ENCODE assay signal across 16 mouse cellular contexts in genomic region chr1:167374942-167375341, GRCm38 (mm10). TPM values are rescaled to one million over a fixed set of nuclear protein-coding genes. Genes with fewer than 3 reads are reported as not detected.
DNase-seq lines count a peak whose midpoint lies in the region; ATAC-seq and TF ChIP-seq lines count a peak whose summit lies in the region.
"Had no signal": no experiment of that assay in that cellular context is flagged by ENCODE, and none has a peak within 500 bp of the region (broad histone marks: within the 10 kb centered on the region; RNA-seq: fewer than 3 reads in every experiment).

No protein-coding gene starts in this region.

- H3K79me2 ChIP-seq in liver, adult 2 months (ENCODE audit: control insufficient read depth, insufficient read depth, low read length) = no peaks in the 10 kb centered on the region

- peak overlapping the region; percentile 98 for H3K27ac ChIP-seq in liver, adult 2 months (replicated peaks; ENCODE audit: insufficient read depth, low read depth, low read length)
- peak overlapping the region; percentile 86 for H3K27ac ChIP-seq in small intestine, adult 2 months (ENCODE audit: insufficient read depth, low read depth, low read length)
- H3K27ac ChIP-seq: embryonic facial prominence, embryonic 13.5 days; forebrain, embryonic 15.5 days; gastrocnemius, adult 2 months; hindbrain, embryonic 14.5 days; macrophage; neural tube, embryonic 15.5 days had no signal

- no peaks in the 10 kb centered on the region for H3K27me3 ChIP-seq in liver, adult 2 months (ENCODE audit: control insufficient read depth, insufficient read depth, low read length)
- no peaks in the 10 kb centered on the region for H3K27me3 ChIP-seq in small intestine, adult 2 months (ENCODE audit: control insufficient read depth, insufficient read depth, low read length)
- H3K27me3 ChIP-seq: embryonic facial prominence, embryonic 13.5 days; forebrain, embryonic 15.5 days; neural tube, embryonic 15.5 days; Patski had no signal

- ATAC-seq in CD4-positive, CD25-positive, alpha-beta regulatory T cell, adult 4 months = no peak
- ATAC-seq: Patski had no signal

- peak overlapping the region; percentile 0; the same call in 1 of the 2 replicates for H3K4me3 ChIP-seq in liver, adult 2 months (ENCODE audit: insufficient read depth, low read depth, low read length)
- peak overlapping the region; percentile 26 for H3K4me3 ChIP-seq in small intestine, adult 2 months (ENCODE audit: low read depth, low read length)
- H3K4me3 ChIP-seq: embryonic facial prominence, embryonic 13.5 days; forebrain, embryonic 15.5 days; gastrocnemius, adult 2 months; neural tube, embryonic 15.5 days had no signal

- H3K4me1 ChIP-seq in liver, adult 2 months (ENCODE audit: control insufficient read depth, insufficient read depth, low read length) = peaks cover 23% of the 10 kb centered on the region
- H3K4me1 ChIP-seq in small intestine, adult 2 months (ENCODE audit: control insufficient read depth, insufficient read depth, insufficient read length, low read length) = peaks cover 38% of the 10 kb centered on the region

- DNase-seq in liver, adult 2 months (ENCODE audit: extremely low read depth, low read depth, low spot score) = peak; percentile 81
- DNase-seq in liver = no peak
- DNase-seq in kidney, adult 11 months = peak; percentile 82
- peak; percentile 70 for DNase-seq in kidney, postnatal 14 days
- DNase-seq in cerebellum, adult 11 months = no peak
- no peak for DNase-seq in layer of hippocampus, adult 8-10 months (ENCODE audit: low spot score in 2 of 2)
- DNase-seq: cerebellum, postnatal 14 days; gastrocnemius, adult 2 months had no signal

- TF ChIP-seq POLR2A in liver, adult 2 months (IDR thresholded peaks at IDR 0.05; ENCODE audit: extremely low read depth, insufficient read depth, low read length) = no peak
- no peak for TF ChIP-seq POLR2A in small intestine, adult 2 months (IDR thresholded peaks at IDR 0.05; ENCODE audit: low read depth, low read length)

- no peaks in the 10 kb centered on the region for H3K36me3 ChIP-seq in liver, adult 2 months (ENCODE audit: control insufficient read depth, insufficient read depth, low read length)
- peaks cover 52% of the 10 kb centered on the region for H3K36me3 ChIP-seq in small intestine, adult 2 months (ENCODE audit: control insufficient read depth, insufficient read depth, low read length)

- H3K9ac ChIP-seq in liver, adult 2 months (ENCODE audit: low read depth, low read length) = peak overlapping the region; percentile 13; the same call in 1 of the 2 replicates
- H3K9ac ChIP-seq: embryonic facial prominence, embryonic 13.5 days; forebrain, embryonic 15.5 days; hindbrain, embryonic 14.5 days; neural tube, embryonic 15.5 days had no signal

- WGBS in liver, adult 2 months = 10% methylated on average over 2 of the region's 2 CpGs
- 25% methylated on average over 2 of the region's 2 CpGs for WGBS in small intestine, adult 2 months

- no peak for TF ChIP-seq CTCF in liver, adult 2 months (IDR thresholded peaks at IDR 0.05; ENCODE audit: low read depth, low read length)
- TF ChIP-seq CTCF in small intestine, adult 2 months (IDR thresholded peaks at IDR 0.05; ENCODE audit: extremely low read depth, insufficient read length, insufficient replicate concordance, low read depth, low read length) = no peak

RNA-seq across cellular contexts. Expression of gene Mgst3, which starts 18.7 kb away (rescaled TPM):
- 62.5 and 82.7 TPM in 2 replicates for total RNA-seq in liver, adult 2 months (2014; rRNA removed)
- polyA plus RNA-seq in liver, adult 2 months (2012; rRNA removed) = 97.8 and 112 TPM in 2 replicates
- polyA plus RNA-seq in small intestine, adult 2 months (2012; rRNA removed) = 1,045 and 1,081 TPM in 2 replicates
- polyA plus RNA-seq in CD4-positive, CD25-positive, alpha-beta regulatory T cell, adult 4 months (2017; shearing (Covaris generic)) = 1 to 10 TPM; 3.8 to 5.1 TPM
- total RNA-seq in layer of hippocampus, adult 8-10 months (2022) = 10 to 100 TPM; 67.6 to 74.1 (median 67.9) TPM

RNA-seq across cellular contexts. Expression of gene Aldh9a1, which starts 25.2 kb away (rescaled TPM):
- total RNA-seq in liver, adult 2 months (2014; rRNA removed) = 119 TPM in 2 replicates
- 127 and 162 TPM in 2 replicates for polyA plus RNA-seq in liver, adult 2 months (2012; rRNA removed)
- 33.8 and 112 TPM in 2 replicates for polyA plus RNA-seq in small intestine, adult 2 months (2012; rRNA removed)
- polyA plus RNA-seq in CD4-positive, CD25-positive, alpha-beta regulatory T cell, adult 4 months (2017; shearing (Covaris generic)) = 10 to 100 TPM; 70.3 to 93.0 TPM
- 10 to 100 TPM; 26.6 to 33.8 (median 32.2) TPM for total RNA-seq in layer of hippocampus, adult 8-10 months (2022)

Comparison
In these comparisons a context has a peak if more than half of its experiments do, and no peak if none do; other contexts are left out.
1. DNase-seq: peak in liver, adult 2 months (single experiment), kidney, adult 11 months (single experiment) and kidney, postnatal 14 days (single experiment); none in liver (single experiment), cerebellum, adult 11 months (single experiment) and layer of hippocampus, adult 8-10 months (0 of 2).
2. RNA of gene Mgst3, which starts 18.7 kb away (polyA plus RNA-seq): 1,045 to 1,081 TPM in small intestine, adult 2 months and 97.8 to 112 TPM in liver, adult 2 months; 3.8 to 5.1 TPM in CD4-positive, CD25-positive, alpha-beta regulatory T cell, adult 4 months; every median in the first group is over 10 times any median in the second.